Mouse (Mus musculus) CD8-positive naive resting alpha-beta T cell, adult 2 months (primary cell): ENCODE data around the gene Slc48a1.

Experiments
- DNase-seq, 2 experiments: peaks; one replicate each; pipeline ENCODE4 v3.0.0; 2022; ENCODE audit warnings: low read depth in 2 of 2, low spot score in 2 of 2

Slc48a1 gene

GRCm38 (mm10) chr15:97825071-97825940 lies 47.0 kb downstream of the Slc48a1 start:
- DNase-seq, result peak; percentile 92 to 94

GRCm38 (mm10) chr15:97825941-97826587 lies 47.7 kb downstream of the Slc48a1 start:
- DNase-seq, result no peak

- DNase-seq, result no peak
Observed at GRCm38 (mm10) chr15:97826588-97827261, 48.4 kb downstream of the Slc48a1 start.

DNA sequence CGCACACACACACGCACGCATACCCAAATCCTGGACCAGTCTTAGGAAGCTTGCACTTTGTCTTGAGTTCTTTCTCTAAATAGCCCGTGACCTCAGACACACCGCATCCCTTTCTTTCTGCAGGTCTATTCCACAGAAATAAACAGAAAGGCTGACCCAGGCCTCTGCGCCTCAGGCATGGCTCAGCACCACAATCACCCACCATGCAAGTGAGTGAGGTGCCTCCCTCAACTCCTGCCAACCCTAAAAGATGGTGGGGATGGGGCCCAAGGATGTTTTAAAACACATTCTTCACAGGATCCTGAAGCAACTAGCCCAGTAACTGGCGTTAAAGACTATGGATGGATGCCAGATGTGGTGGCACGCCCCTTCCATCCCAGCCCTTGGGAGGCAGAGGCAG lies 49.1 kb downstream of the Slc48a1 start:
- DNase-seq, result no peak

- DNase-seq, result no peak
Observed at GRCm38 (mm10) chr15:97828221-97828842, 50.0 kb downstream of the Slc48a1 start.

DNA sequence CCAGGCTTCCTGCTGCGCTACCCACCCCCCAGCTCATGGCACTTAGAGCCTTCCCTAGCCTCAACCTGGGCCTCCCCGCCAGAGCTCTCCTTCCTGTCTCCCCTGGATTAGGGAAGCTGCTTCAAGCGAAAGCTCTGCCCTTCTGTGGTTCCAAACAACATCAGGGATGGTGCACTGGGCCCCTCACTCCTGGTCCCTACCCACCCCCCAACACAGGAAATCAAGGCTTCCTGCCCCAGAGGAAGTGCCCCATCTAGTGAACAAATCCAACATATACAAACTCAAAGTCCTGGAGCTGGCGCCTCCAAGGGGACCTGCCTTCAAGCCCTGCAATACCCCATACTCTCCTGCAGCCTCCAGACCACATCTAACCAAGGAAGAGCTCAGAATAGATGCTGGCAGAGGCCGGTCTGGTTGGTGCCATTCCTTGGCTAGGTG lies 50.6 kb downstream of the Slc48a1 start:
- no peak for DNase-seq

DNA sequence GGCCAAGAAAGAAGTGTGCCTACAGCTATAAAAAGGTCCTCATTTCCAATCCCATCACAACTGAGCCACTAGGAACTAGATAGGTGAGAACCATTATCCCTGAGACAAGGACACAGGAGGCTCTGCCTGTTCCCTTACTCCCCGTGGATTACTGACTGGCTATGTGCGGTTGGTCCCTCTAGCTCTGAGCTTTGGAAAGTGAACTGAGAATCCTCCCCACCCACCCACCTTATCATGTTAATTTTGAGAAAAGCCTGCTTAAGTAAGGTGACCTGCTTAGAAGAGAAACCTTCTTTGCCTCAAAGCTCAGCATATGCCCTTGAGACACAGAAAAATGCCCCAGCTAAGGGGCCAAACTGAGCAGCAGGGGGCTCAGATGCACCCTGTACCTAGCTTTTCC lies 51.1 kb downstream of the Slc48a1 start:
- DNase-seq, result no peak

DNA sequence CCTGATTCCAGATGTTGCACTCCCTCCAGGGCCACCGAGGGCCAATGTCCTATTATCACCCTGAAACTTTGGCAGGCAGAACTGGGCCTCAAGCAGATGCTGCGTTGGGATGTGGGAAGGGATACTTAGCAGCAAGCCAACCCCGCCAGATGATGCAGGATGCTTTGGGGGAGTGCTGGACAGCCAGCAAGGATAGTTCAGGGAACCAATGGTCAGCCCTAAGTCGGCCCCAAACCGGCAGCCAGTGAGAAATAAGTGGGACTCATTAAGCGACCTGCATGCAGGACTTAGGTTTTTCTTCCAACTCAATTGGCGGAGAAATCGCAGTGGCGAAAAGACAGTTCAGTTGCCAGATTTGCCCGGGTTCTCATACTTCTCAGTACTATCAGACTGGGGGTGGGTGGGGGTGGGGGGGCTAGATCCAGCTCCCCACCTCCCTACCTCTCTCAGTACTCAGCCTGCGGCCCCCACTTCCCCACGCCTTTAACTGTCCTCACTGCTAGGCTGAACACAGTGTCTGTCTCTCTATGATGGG lies 52.0 kb downstream of the Slc48a1 start:
- DNase-seq, result no peak

- no peak for DNase-seq
Observed at GRCm38 (mm10) chr15:97830788-97831241, 52.5 kb downstream of the Slc48a1 start.

- peak; percentile 37 to 49 for DNase-seq
Observed at GRCm38 (mm10) chr15:97831242-97831986, 53.1 kb downstream of the Slc48a1 start.

- no peak for DNase-seq
Observed at GRCm38 (mm10) chr15:97831987-97832640, 53.8 kb downstream of the Slc48a1 start.

GRCm38 (mm10) chr15:97832764-97833479 lies 54.6 kb downstream of the Slc48a1 start:
- DNase-seq, result no peak

GRCm38 (mm10) chr15:97836153-97836893 lies 58.0 kb downstream of the Slc48a1 start:
- peak; percentile 56 to 67 for DNase-seq

DNA sequence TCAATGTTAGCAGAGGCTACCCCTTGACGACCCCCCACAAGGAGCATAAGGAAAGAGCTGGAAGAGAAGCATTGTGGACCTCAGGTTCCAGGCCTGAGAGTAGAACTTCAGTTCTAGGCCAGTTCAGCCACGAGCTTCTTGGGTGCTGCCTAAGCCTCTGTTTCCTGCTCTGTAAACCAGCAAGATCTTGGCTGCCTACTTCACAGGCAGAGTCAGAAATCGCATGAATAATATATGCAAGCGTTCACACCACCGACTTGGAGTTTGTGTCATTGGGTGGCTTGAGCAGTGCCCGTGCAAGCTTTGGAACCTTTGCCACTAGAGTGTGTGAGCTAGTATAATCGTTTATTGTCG lies 58.6 kb downstream of the Slc48a1 start:
- DNase-seq, result no peak

- no peak for DNase-seq
Observed at GRCm38 (mm10) chr15:97837491-97838061, 59.3 kb downstream of the Slc48a1 start.

GRCm38 (mm10) chr15:97838395-97838794 lies 60.1 kb downstream of the Slc48a1 start:
- DNase-seq, result no peak

GRCm38 (mm10) chr15:97839012-97839411 lies 60.7 kb downstream of the Slc48a1 start:
- no peak for DNase-seq

- DNase-seq, result no peak
Observed at GRCm38 (mm10) chr15:97839473-97839872, 61.2 kb downstream of the Slc48a1 start.
